Mouse (Mus musculus): ENCODE measurements around the gene Atf6b. TPM values are rescaled to one million over a fixed set of nuclear protein-coding genes. Genes with fewer than 3 reads are reported as not detected.
A peak's percentile ranks its signal among the peaks of the same experiment; 100 is the strongest.

Gene Atf6b
- polyA plus RNA-seq, 1 experiment from 2014 or later, result 62.2 TPM

DNA sequence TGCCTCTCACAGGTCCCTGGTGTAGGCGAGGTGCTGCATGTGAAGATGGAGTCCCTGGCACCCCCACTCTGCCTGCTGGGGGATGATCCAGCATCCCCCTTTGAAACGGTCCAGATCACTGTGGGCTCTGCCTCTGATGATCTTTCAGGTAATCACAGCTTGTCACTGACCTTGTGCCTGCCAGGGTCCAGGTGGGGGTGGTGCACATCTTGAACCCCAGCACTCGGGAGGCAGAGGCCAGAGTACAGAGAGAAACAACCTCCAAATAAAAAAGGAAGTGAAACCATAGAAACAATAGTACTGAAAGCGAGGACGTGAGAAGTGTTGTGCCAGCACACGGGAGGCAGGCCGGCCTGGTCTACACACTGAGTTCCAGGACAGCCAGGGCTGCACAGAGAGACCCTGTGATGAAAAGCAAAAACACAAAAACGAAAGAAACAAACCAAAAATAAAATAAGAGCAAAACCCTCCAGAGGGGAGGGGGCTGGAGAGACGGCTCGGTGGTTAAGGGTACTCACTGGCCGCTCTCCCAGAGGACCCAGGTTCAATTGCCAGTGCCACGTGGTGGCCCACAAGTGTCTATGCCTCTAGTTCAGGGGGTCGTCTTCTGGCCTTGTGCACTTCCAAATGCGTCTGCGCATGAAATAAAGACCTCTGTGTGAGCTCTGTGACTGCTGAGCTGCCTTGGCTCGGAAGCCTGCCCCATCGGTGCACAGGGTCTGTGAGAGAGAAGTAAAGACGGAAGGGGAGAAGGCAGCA is 2.3 kb downstream of the Atf6b start:
- DNase-seq (ENCODE audit: low spot score) (no peak), ATAC-seq (replicated peaks; ENCODE audit: low FRiP score, low TSS enrichment, low read depth) (no peak)
- no peak overlapping the region for H3K27ac ChIP-seq (ENCODE audit: low read depth)
- H3K4me1 ChIP-seq (replicated peaks; ENCODE audit: control insufficient read depth, insufficient read depth, low read length), result peaks cover 25% of the 10 kb centered on the region; the same call in 1 of the 2 replicates
- no peak overlapping the region for H3K9ac ChIP-seq (ENCODE audit: low read length)
- H3K27me3 ChIP-seq (replicated peaks; ENCODE audit: control insufficient read depth, insufficient read depth, low read length), result no peaks in the 10 kb centered on the region
- H3K4me3 ChIP-seq (ENCODE audit: low read depth, low read length), result no peak overlapping the region
- H3K36me3 ChIP-seq (ENCODE audit: control insufficient read depth, insufficient read depth, low read length), result peaks cover 52% of the 10 kb centered on the region
- H3K4me2 ChIP-seq (ENCODE audit: low read length), result no peak overlapping the region
- no peaks in the 10 kb centered on the region for H3K9me3 ChIP-seq (ENCODE audit: control insufficient read depth, low read length)
- 85% methylated on average over 18 of the region's 18 CpGs for WGBS

DNA sequence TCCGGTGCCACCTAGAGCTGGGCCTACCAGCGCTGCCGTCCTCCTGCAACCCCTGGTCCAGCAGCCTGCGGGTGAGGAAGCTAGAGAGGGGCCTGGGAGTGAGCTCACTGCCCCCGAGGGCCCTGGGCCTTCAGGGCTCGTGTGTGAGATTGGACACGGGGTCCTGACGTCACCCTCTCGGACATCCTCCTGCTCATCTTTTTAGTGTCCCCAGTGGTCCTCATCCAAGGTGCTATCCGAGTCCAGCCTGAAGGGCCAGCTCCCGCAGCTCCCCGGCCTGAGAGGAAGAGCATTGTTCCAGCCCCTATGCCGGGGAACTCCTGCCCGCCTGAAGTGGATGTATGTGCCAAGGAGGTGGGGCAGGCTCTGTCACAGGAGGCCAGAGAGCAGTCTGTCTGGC is 3.8 kb downstream of the Atf6b start:
- no peak overlapping the region for H3K9ac ChIP-seq (ENCODE audit: low read length)
- no peak overlapping the region for H3K4me2 ChIP-seq (ENCODE audit: low read length)

GRCm38 (mm10) chr17:34651507-34652221 is 4.7 kb downstream of the Atf6b start:
- H3K9ac ChIP-seq (ENCODE audit: low read length), result no peak overlapping the region
- no peak for ATAC-seq (replicated peaks; ENCODE audit: low FRiP score, low TSS enrichment, low read depth)
- 51% methylated on average over 19 of the region's 19 CpGs for WGBS
- H3K4me2 ChIP-seq (ENCODE audit: low read length), result no peak overlapping the region
- peaks cover 55% of the 10 kb centered on the region for H3K36me3 ChIP-seq (ENCODE audit: control insufficient read depth, insufficient read depth, low read length)
- no peaks in the 10 kb centered on the region for H3K9me3 ChIP-seq (ENCODE audit: control insufficient read depth, low read length)
- peaks cover 25% of the 10 kb centered on the region for H3K4me1 ChIP-seq (replicated peaks; ENCODE audit: control insufficient read depth, insufficient read depth, low read length)
- no peak overlapping the region for H3K4me3 ChIP-seq (ENCODE audit: low read depth, low read length)
- no peak for DNase-seq (ENCODE audit: low spot score)
- H3K27ac ChIP-seq (ENCODE audit: low read depth), result no peak overlapping the region
- no peaks in the 10 kb centered on the region for H3K27me3 ChIP-seq (replicated peaks; ENCODE audit: control insufficient read depth, insufficient read depth, low read length)

More for the DNA sequence above, 3.8 kb downstream of the Atf6b start:
- H3K27ac ChIP-seq (ENCODE audit: low read depth), result no peak overlapping the region
- ATAC-seq (replicated peaks; ENCODE audit: low FRiP score, low TSS enrichment, low read depth), result no peak
- peaks cover 26% of the 10 kb centered on the region for H3K4me1 ChIP-seq (replicated peaks; ENCODE audit: control insufficient read depth, insufficient read depth, low read length)
- 90% methylated on average over 14 of the region's 14 CpGs for WGBS
- peaks cover 55% of the 10 kb centered on the region for H3K36me3 ChIP-seq (ENCODE audit: control insufficient read depth, insufficient read depth, low read length)
- H3K27me3 ChIP-seq (replicated peaks; ENCODE audit: control insufficient read depth, insufficient read depth, low read length), result no peaks in the 10 kb centered on the region
- H3K9me3 ChIP-seq (ENCODE audit: control insufficient read depth, low read length), result no peaks in the 10 kb centered on the region
- no peak overlapping the region for H3K4me3 ChIP-seq (ENCODE audit: low read depth, low read length)
- DNase-seq (ENCODE audit: low spot score), result no peak

GRCm38 (mm10) chr17:34652546-34652945 is 5.6 kb downstream of the Atf6b start:
- Histone ChIP-seq H3K9ac (ENCODE audit: low read length) (no peak overlapping the region), H3K4me3 (ENCODE audit: low read depth, low read length) (no peak overlapping the region), H3K4me1 (replicated peaks; ENCODE audit: control insufficient read depth, insufficient read depth, low read length) (peaks cover 25% of the 10 kb centered on the region), H3K9me3 (ENCODE audit: control insufficient read depth, low read length) (no peaks in the 10 kb centered on the region), H3K27me3 (replicated peaks; ENCODE audit: control insufficient read depth, insufficient read depth, low read length) (no peaks in the 10 kb centered on the region), H3K36me3 (ENCODE audit: control insufficient read depth, insufficient read depth, low read length) (peaks cover 55% of the 10 kb centered on the region), H3K4me2 (ENCODE audit: low read length) (no peak overlapping the region), H3K27ac (ENCODE audit: low read depth) (no peak overlapping the region)
- no peak for DNase-seq (ENCODE audit: low spot score)
- 88% methylated on average over 10 of the region's 10 CpGs for whole genome bisulfite sequencing
- ATAC-seq (replicated peaks; ENCODE audit: low FRiP score, low TSS enrichment, low read depth), result no peak

- no peaks in the 10 kb centered on the region for H3K9me3 ChIP-seq (ENCODE audit: control insufficient read depth, low read length)
- H3K36me3 ChIP-seq (ENCODE audit: control insufficient read depth, insufficient read depth, low read length), result peaks cover 55% of the 10 kb centered on the region
- no peak overlapping the region for H3K27ac ChIP-seq (ENCODE audit: low read depth)
- DNase-seq (ENCODE audit: low spot score) (no peak), ATAC-seq (replicated peaks; ENCODE audit: low FRiP score, low TSS enrichment, low read depth) (no peak)
- H3K27me3 ChIP-seq (replicated peaks; ENCODE audit: control insufficient read depth, insufficient read depth, low read length), result no peaks in the 10 kb centered on the region
- H3K4me3 ChIP-seq (ENCODE audit: low read depth, low read length), result no peak overlapping the region
- no peak overlapping the region for H3K4me2 ChIP-seq (ENCODE audit: low read length)
- H3K9ac ChIP-seq (ENCODE audit: low read length), result no peak overlapping the region
- peaks cover 21% of the 10 kb centered on the region for H3K4me1 ChIP-seq (replicated peaks; ENCODE audit: control insufficient read depth, insufficient read depth, low read length)
- 88% methylated on average over 8 of the region's 8 CpGs for WGBS
These were observed 6.0 kb downstream of the Atf6b start for GRCm38 (mm10) chr17:34652985-34653384.

GRCm38 (mm10) chr17:34653746-34654285 is 6.9 kb downstream of the Atf6b start:
- Histone ChIP-seq H3K27ac (ENCODE audit: low read depth) (no peak overlapping the region), H3K4me3 (ENCODE audit: low read depth, low read length) (no peak overlapping the region), H3K9ac (ENCODE audit: low read length) (no peak overlapping the region), H3K27me3 (replicated peaks; ENCODE audit: control insufficient read depth, insufficient read depth, low read length) (peaks cover under 1% of the 10 kb centered on the region; the same call in 1 of the 2 replicates), H3K9me3 (ENCODE audit: control insufficient read depth, low read length) (no peaks in the 10 kb centered on the region), H3K36me3 (ENCODE audit: control insufficient read depth, insufficient read depth, low read length) (peaks cover 50% of the 10 kb centered on the region), H3K4me2 (ENCODE audit: low read length) (no peak overlapping the region), H3K4me1 (replicated peaks; ENCODE audit: control insufficient read depth, insufficient read depth, low read length) (peaks cover 15% of the 10 kb centered on the region)
- ATAC-seq (replicated peaks; ENCODE audit: low FRiP score, low TSS enrichment, low read depth), result no peak
- WGBS, result 67% methylated on average over 9 of the region's 9 CpGs
- peak; percentile 84 for DNase-seq (ENCODE audit: low spot score)

DNA sequence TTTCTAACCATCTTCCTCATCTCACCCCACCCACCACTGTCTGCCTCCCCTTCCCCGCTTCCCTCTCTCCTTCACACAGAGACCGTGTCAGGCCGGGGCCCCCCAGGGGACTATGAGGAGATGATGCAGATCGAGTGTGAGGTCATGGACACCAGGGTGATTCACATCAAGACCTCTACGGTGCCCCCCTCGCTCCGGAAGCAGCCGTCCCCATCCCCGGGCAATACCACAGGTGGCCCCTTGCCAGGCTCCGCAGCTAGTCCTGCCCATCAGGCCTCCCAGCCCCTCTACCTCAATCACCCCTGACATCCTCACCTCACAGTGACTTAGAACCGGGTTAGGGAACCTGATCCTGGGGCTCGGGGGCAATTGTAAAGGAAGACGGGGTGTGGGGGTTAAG is 7.4 kb downstream of the Atf6b start:
- ATAC-seq (replicated peaks; ENCODE audit: low FRiP score, low TSS enrichment, low read depth) (no peak), DNase-seq (ENCODE audit: low spot score) (no peak)
- 90% methylated on average over 13 of the region's 13 CpGs for WGBS
- H3K9ac ChIP-seq (ENCODE audit: low read length), result no peak overlapping the region
- H3K4me1 ChIP-seq (replicated peaks; ENCODE audit: control insufficient read depth, insufficient read depth, low read length), result peaks cover 15% of the 10 kb centered on the region
- H3K4me2 ChIP-seq (ENCODE audit: low read length), result no peak overlapping the region
- peaks cover 6% of the 10 kb centered on the region; the same call in 1 of the 2 replicates for H3K27me3 ChIP-seq (replicated peaks; ENCODE audit: control insufficient read depth, insufficient read depth, low read length)
- H3K9me3 ChIP-seq (ENCODE audit: control insufficient read depth, low read length), result no peaks in the 10 kb centered on the region
- no peak overlapping the region for H3K4me3 ChIP-seq (ENCODE audit: low read depth, low read length)
- peaks cover 45% of the 10 kb centered on the region for H3K36me3 ChIP-seq (ENCODE audit: control insufficient read depth, insufficient read depth, low read length)
- no peak overlapping the region; the same call in 1 of the 2 replicates for H3K27ac ChIP-seq (ENCODE audit: low read depth)

DNA sequence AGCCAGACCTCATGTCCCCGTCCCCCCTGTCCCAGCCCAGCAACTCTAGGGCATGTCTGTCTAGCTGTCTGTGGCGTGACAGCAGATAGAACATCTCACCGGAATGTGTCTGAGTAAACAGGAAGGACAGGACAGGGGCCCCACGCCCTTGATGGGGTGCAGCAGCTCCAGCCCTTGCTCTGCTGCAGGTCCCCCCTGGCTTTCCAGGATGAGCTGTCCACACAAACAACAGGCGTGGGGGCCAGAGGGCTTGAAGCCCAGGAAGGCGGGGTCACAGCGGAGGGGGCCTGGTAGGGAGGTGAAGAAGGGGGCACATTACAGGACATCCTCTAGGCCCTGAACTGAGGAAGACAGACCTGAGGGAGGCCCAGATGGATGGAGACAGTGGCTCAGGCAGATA is 8.2 kb downstream of the Atf6b start:
- Histone ChIP-seq H3K4me2 (ENCODE audit: low read length) (no peak overlapping the region), H3K9ac (ENCODE audit: low read length) (no peak overlapping the region)

More for the DNA sequence above, 8.2 kb downstream of the Atf6b start:
- WGBS, result 49% methylated on average over 7 of the region's 7 CpGs
- no peak for DNase-seq (ENCODE audit: low spot score)
- peaks cover 39% of the 10 kb centered on the region for H3K36me3 ChIP-seq (ENCODE audit: control insufficient read depth, insufficient read depth, low read length)
- peaks cover 15% of the 10 kb centered on the region for H3K4me1 ChIP-seq (replicated peaks; ENCODE audit: control insufficient read depth, insufficient read depth, low read length)
- ATAC-seq (replicated peaks; ENCODE audit: low FRiP score, low TSS enrichment, low read depth), result peak; percentile 48
- H3K9me3 ChIP-seq (ENCODE audit: control insufficient read depth, low read length), result no peaks in the 10 kb centered on the region
- H3K4me3 ChIP-seq (ENCODE audit: low read depth, low read length), result no peak overlapping the region
- H3K27me3 ChIP-seq (replicated peaks; ENCODE audit: control insufficient read depth, insufficient read depth, low read length), result peaks cover 7% of the 10 kb centered on the region; the same call in 1 of the 2 replicates
- H3K27ac ChIP-seq (ENCODE audit: low read depth), result peak overlapping the region; percentile 77
